Mouse (Mus musculus) heart, adult 2 months (tissue): ENCODE measurements at regions not wholly inside any gene's neighbourhood (a gene's known extent, or its start where the extent isn't known, plus 50 kb on each side); places are given as distances from the start of the nearest gene placed in this dataset.

ENCODE experiments used
- CTCF ChIP-seq: fragments of 200-600 bp; IDR thresholded peaks from 2 replicates; pipeline ENCODE4 v1.8.1; 2022; ENCODE audit warnings: antibody characterized with exemption, mild to moderate bottlenecking, moderate library complexity
- EP300 ChIP-seq: fragments of 200-500 bp; IDR thresholded peaks from 2 replicates; pipeline ENCODE4 v1.6.1; 2011; ENCODE audit warnings: low read depth, low read length, control low read depth; ENCODE audit not compliant: insufficient read depth
- POLR2A ChIP-seq: fragments of 200-500 bp; IDR thresholded peaks from 2 replicates; pipeline ENCODE4 v1.6.1; 2011; ENCODE audit warnings: mild to moderate bottlenecking, low read depth, low read length, control low read depth; ENCODE audit not compliant: insufficient read depth

DNA sequence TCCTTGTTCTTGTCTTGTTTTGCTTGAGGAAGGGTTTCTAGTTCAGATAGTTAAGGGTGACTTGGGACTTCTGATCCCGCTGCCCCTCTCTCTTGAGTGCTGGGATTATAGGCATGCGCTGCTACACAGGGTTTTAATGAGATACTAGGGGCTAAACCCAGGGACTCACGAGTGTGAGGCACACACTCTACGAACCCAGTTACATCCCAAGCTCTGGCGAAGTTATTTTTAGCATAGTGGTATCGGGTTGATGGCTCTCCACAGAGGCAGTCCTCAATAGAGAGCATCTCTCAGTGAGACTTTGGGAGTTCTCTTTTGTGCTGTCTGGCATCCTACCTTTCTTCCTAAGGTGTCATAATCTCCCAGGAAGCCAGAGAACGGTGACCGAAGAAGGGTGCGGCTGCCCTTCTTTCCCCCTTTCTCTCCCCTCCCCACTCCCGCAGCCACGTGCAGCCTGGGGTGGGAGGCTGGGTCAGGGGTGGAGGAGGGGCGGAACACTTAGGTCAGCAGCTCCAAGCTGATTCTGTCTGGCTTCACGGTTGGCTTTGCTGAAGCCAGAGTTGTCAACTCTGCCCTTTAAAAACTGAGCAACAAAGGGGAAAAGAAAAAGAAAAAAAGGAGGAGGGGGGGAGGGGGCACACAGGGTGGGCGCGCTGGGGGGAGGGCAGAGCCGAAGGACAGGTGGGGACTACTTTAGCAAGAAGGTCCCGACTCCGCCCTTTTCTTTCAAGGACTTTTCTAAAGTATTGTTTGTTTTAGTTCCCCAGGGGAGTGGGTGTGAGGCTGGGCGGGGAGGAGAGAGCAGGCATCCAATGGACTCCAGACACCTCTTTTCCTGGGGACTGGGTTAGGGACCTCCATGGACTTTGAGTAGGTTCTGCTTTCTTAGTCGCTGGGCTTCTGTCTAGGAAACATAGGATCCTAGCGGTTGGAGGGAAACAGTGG is 70.4 kb upstream of the Igfbp5 start:
- TF ChIP-seq CTCF (no peak), POLR2A (no peak), EP300 (no peak)
